Mouse (Mus musculus): ENCODE measurements around the gene Cadm1.

The Cadm1 gene

GRCm38 (mm10) chr9:47608441-47608840 lies 78.5 kb downstream of the Cadm1 start:
- no peak for DNase-seq (ENCODE audit: low spot score in 2 of 2)

- no peak for DNase-seq (ENCODE audit: low spot score in 2 of 2)
Measured at GRCm38 (mm10) chr9:47608921-47609320, 78.9 kb downstream of the Cadm1 start.

- DNase-seq (ENCODE audit: low spot score in 2 of 2): no peak
Measured at GRCm38 (mm10) chr9:47609443-47609842, 79.5 kb downstream of the Cadm1 start.

- no peak for DNase-seq (ENCODE audit: low spot score in 2 of 2)
Measured at GRCm38 (mm10) chr9:47610316-47610715, 80.3 kb downstream of the Cadm1 start.

GRCm38 (mm10) chr9:47612894-47613412 lies 83.0 kb downstream of the Cadm1 start:
- DNase-seq (ENCODE audit: low spot score in 2 of 2): no peak

GRCm38 (mm10) chr9:47615049-47615448 lies 85.1 kb downstream of the Cadm1 start:
- DNase-seq (ENCODE audit: low spot score in 2 of 2): peak; percentile 55 to 58

- DNase-seq (ENCODE audit: low spot score in 2 of 2): no peak
Measured at GRCm38 (mm10) chr9:47616391-47616790, 86.4 kb downstream of the Cadm1 start.

GRCm38 (mm10) chr9:47619501-47620029 lies 89.6 kb downstream of the Cadm1 start:
- no peak for DNase-seq (ENCODE audit: low spot score in 2 of 2)

- DNase-seq (ENCODE audit: low spot score in 2 of 2): no peak
Measured at GRCm38 (mm10) chr9:47623447-47624445, 93.8 kb downstream of the Cadm1 start.

- peak; percentile 50 to 63 for DNase-seq (ENCODE audit: low spot score in 2 of 2)
Measured at GRCm38 (mm10) chr9:47624565-47625520, 94.9 kb downstream of the Cadm1 start.

GRCm38 (mm10) chr9:47625621-47626210 lies 95.7 kb downstream of the Cadm1 start:
- DNase-seq (ENCODE audit: low spot score in 2 of 2): no peak

- no peak for DNase-seq (ENCODE audit: low spot score in 2 of 2)
Measured at GRCm38 (mm10) chr9:47627966-47628365, 98.0 kb downstream of the Cadm1 start.

- no peak for DNase-seq (ENCODE audit: low spot score in 2 of 2)
Measured at GRCm38 (mm10) chr9:47628550-47628949, 98.6 kb downstream of the Cadm1 start.

- DNase-seq (ENCODE audit: low spot score in 2 of 2): no peak
Measured at GRCm38 (mm10) chr9:47634695-47635094, 104.7 kb downstream of the Cadm1 start.

GRCm38 (mm10) chr9:47642663-47643062 lies 112.7 kb downstream of the Cadm1 start:
- DNase-seq (ENCODE audit: low spot score in 2 of 2): no peak

GRCm38 (mm10) chr9:47645056-47645455 lies 115.1 kb downstream of the Cadm1 start:
- DNase-seq (ENCODE audit: low spot score in 2 of 2): no peak

GRCm38 (mm10) chr9:47651431-47651830 lies 121.5 kb downstream of the Cadm1 start:
- no peak for DNase-seq (ENCODE audit: low spot score in 2 of 2)

- no peak for DNase-seq (ENCODE audit: low spot score in 2 of 2)
Measured at GRCm38 (mm10) chr9:47652203-47652602, 122.2 kb downstream of the Cadm1 start.

GRCm38 (mm10) chr9:47652936-47653335 lies 123.0 kb downstream of the Cadm1 start:
- no peak for DNase-seq (ENCODE audit: low spot score in 2 of 2)

GRCm38 (mm10) chr9:47659366-47660090 lies 129.6 kb downstream of the Cadm1 start:
- no peak for DNase-seq (ENCODE audit: low spot score in 2 of 2)

- DNase-seq (ENCODE audit: low spot score in 2 of 2): peak in 1 of 2 experiments; percentile 13
Measured at GRCm38 (mm10) chr9:47661611-47662010, 131.6 kb downstream of the Cadm1 start.

Data from right cerebral cortex, postnatal 10 days (tissue).